Mouse (Mus musculus) heart, embryonic 14.5 days (tissue): ENCODE measurements around the gene Cox6b2. TPM values are rescaled to one million over a fixed set of nuclear protein-coding genes. Genes with fewer than 3 reads are reported as not detected.

Experiments
- ATAC-seq: fragments of 200-750 bp; cut with Nextera tagmentation; 2 replicates; pipeline ENCODE4 v1.8.0; 2017; ENCODE audit warnings: low read depth, moderate TSS enrichment; ENCODE audit not compliant: insufficient number of reproducible peaks, insufficient read depth, low FRiP score
- H3K27ac ChIP-seq, 2 experiments: fragments of 200-500 bp in 1 of 2; fragments of 300-500 bp in 1 of 2; sonication (generic) in 1 of 2; replicated peaks in 1 of 2; 2 replicates each; pipeline ENCODE4 v1.5.1; 2012 to 2014; ENCODE audit warnings: low read depth in 2 of 2, low read length in 2 of 2, control low read depth in 1 of 2, mild to moderate bottlenecking in 1 of 2, mixed read lengths in 1 of 2; ENCODE audit not compliant: control insufficient read depth in 1 of 2, insufficient read depth in 1 of 2
- H3K27me3 ChIP-seq: fragments of 300-500 bp; sonication (generic); 2 replicates; pipeline ENCODE4 v1.6.1; 2014; ENCODE audit warnings: mild to moderate bottlenecking, low read length, control low read depth; ENCODE audit not compliant: control insufficient read depth, insufficient read depth
- H3K36me3 ChIP-seq: fragments of 300-500 bp; sonication (generic); 2 replicates; pipeline ENCODE4 v1.6.1; 2014; ENCODE audit warnings: mild to moderate bottlenecking, control low read depth, low read length, mixed read lengths; ENCODE audit not compliant: control insufficient read depth, insufficient read depth
- H3K4me1 ChIP-seq, 2 experiments: fragments of 200-500 bp in 1 of 2; fragments of 300-500 bp in 1 of 2; sonication (generic) in 1 of 2; 2 replicates each; pipeline ENCODE4 v1.6.1; 2012 to 2014; ENCODE audit warnings: low read length in 2 of 2, control low read depth in 1 of 2, mixed read lengths in 1 of 2; ENCODE audit not compliant: control insufficient read depth in 2 of 2, insufficient read depth in 2 of 2
- H3K4me2 ChIP-seq: fragments of 300-500 bp; sonication (generic); 2 replicates; pipeline ENCODE4 v1.6.1; 2014; ENCODE audit warnings: mild to moderate bottlenecking, low read length
- H3K4me3 ChIP-seq, 2 experiments: fragments of 200-500 bp in 1 of 2; fragments of 300-500 bp in 1 of 2; sonication (generic) in 1 of 2; 2 replicates each; pipeline ENCODE4 v1.5.1; 2012 to 2014; ENCODE audit warnings: low read length in 2 of 2, mild to moderate bottlenecking in 2 of 2, control low read depth in 1 of 2, low read depth in 1 of 2, moderate library complexity in 1 of 2; ENCODE audit not compliant: control insufficient read depth in 1 of 2, insufficient read depth in 1 of 2
- H3K9ac ChIP-seq: fragments of 300-500 bp; sonication (generic); 2 replicates; pipeline ENCODE4 v1.6.1; 2014; ENCODE audit warnings: mild to moderate bottlenecking, low read length
- H3K9me3 ChIP-seq: fragments of 300-500 bp; sonication (generic); 2 replicates; pipeline ENCODE4 v1.6.1; 2016; ENCODE audit warnings: low read length, control low read depth; ENCODE audit not compliant: control insufficient read depth
- WGBS: fragments of 180-500 bp; shearing (Covaris S2); extraction: QIAGEN DNeasy Blood & Tissue Kit; methylation state at CpG from one replicate; pipeline ENCODE4 v1.1.7; 2014; 5-methylcytosine and 5-hydroxymethylcytosine counted together
- polyA plus RNA-seq: library from polyadenylated mRNA; unstranded; fragments of >200 nt; fragmentation: Nextera tagmentation; extraction: Ambion mirVana; gene quantifications from 2 replicates; pipeline ENCODE4 v1.2.1, GENCODE M21; 2014

The Cox6b2 gene
- polyA plus RNA-seq, 1 experiment from 2014 or later, result 30.6 TPM

- WGBS, result 42% methylated on average over 3 of the region's 3 CpGs
These were observed 28.5 kb downstream of the Cox6b2 start for GRCm38 (mm10) chr7:4724359-4724758.

GRCm38 (mm10) chr7:4723508-4723907, 29.4 kb downstream of the Cox6b2 start:
- no peaks in the 10 kb centered on the region for H3K36me3 ChIP-seq
- H3K9ac ChIP-seq, result peak overlapping the region; percentile 27; the same call in 1 of the 2 replicates
- peak overlapping the region; percentile 55 for H3K4me2 ChIP-seq
- WGBS, result 31% methylated on average over 12 of the region's 12 CpGs
- ATAC-seq, result no peak
- no peak overlapping the region for H3K27ac ChIP-seq
- no peaks in the 10 kb centered on the region for H3K9me3 ChIP-seq
- peak overlapping the region; percentile 14 to 30; a peak in 3 of 4 replicates for H3K4me3 ChIP-seq
- H3K4me1 ChIP-seq, result no peaks in the 10 kb centered on the region
- H3K27me3 ChIP-seq, result no peaks in the 10 kb centered on the region

More at GRCm38 (mm10) chr7:4724359-4724758, 28.5 kb downstream of the Cox6b2 start:
- Histone ChIP-seq H3K27ac (no peak overlapping the region), H3K9ac (no peak overlapping the region), H3K9me3 (no peaks in the 10 kb centered on the region), H3K36me3 (no peaks in the 10 kb centered on the region), H3K4me2 (no peak overlapping the region), H3K4me1 (no peaks in the 10 kb centered on the region), H3K4me3 (no peak overlapping the region), H3K27me3 (no peaks in the 10 kb centered on the region)
- ATAC-seq, result no peak

- no peak overlapping the region for H3K4me3 ChIP-seq
- WGBS, result 88% methylated on average over 3 of the region's 3 CpGs
- H3K36me3 ChIP-seq, result peaks cover 22% of the 10 kb centered on the region
- ATAC-seq, result no peak
- no peak overlapping the region for H3K27ac ChIP-seq
- H3K9me3 ChIP-seq, result no peaks in the 10 kb centered on the region
- H3K4me1 ChIP-seq, result no peaks in the 10 kb centered on the region
- H3K4me2 ChIP-seq, result no peak overlapping the region
- no peak overlapping the region for H3K9ac ChIP-seq
- H3K27me3 ChIP-seq, result no peaks in the 10 kb centered on the region
These were observed 33.6 kb downstream of the Cox6b2 start for GRCm38 (mm10) chr7:4719276-4719675.

- Histone ChIP-seq H3K36me3 (peaks cover 45% of the 10 kb centered on the region), H3K4me2 (no peak overlapping the region), H3K4me3 (no peak overlapping the region), H3K27ac (no peak overlapping the region), H3K9me3 (no peaks in the 10 kb centered on the region), H3K4me1 (no peaks in the 10 kb centered on the region), H3K9ac (no peak overlapping the region), H3K27me3 (no peaks in the 10 kb centered on the region)
- WGBS, result 67% methylated on average over 6 of the region's 6 CpGs
- no peak for ATAC-seq
These were observed 35.9 kb downstream of the Cox6b2 start for GRCm38 (mm10) chr7:4716955-4717354.

GRCm38 (mm10) chr7:4712594-4712993, 40.3 kb downstream of the Cox6b2 start:
- H3K27me3 ChIP-seq, result no peaks in the 10 kb centered on the region
- no peak overlapping the region for H3K4me3 ChIP-seq
- H3K4me2 ChIP-seq, result no peak overlapping the region
- WGBS, result 79% methylated on average over 3 of the region's 3 CpGs
- H3K9ac ChIP-seq, result no peak overlapping the region
- ATAC-seq, result no peak
- peaks cover 86% of the 10 kb centered on the region for H3K36me3 ChIP-seq
- H3K4me1 ChIP-seq, result no peaks in the 10 kb centered on the region
- H3K27ac ChIP-seq, result no peak overlapping the region
- H3K9me3 ChIP-seq, result no peaks in the 10 kb centered on the region

- Histone ChIP-seq H3K4me1 (no peaks in the 10 kb centered on the region), H3K27me3 (no peaks in the 10 kb centered on the region), H3K4me2 (no peak overlapping the region), H3K9ac (no peak overlapping the region), H3K36me3 (peaks cover 75% of the 10 kb centered on the region), H3K4me3 (no peak overlapping the region), H3K27ac (no peak overlapping the region), H3K9me3 (no peaks in the 10 kb centered on the region)
- WGBS, result 48% methylated on average over 18 of the region's 18 CpGs
- ATAC-seq, result 0 out of 2 replicates have a peak, but pooled peaks have one; percentile 13
These were observed 47.8 kb downstream of the Cox6b2 start for GRCm38 (mm10) chr7:4705098-4705497.

GRCm38 (mm10) chr7:4703195-4703594, 49.7 kb downstream of the Cox6b2 start:
- H3K36me3 ChIP-seq, result peaks cover 77% of the 10 kb centered on the region
- no peak overlapping the region for H3K4me2 ChIP-seq
- no peaks in the 10 kb centered on the region for H3K27me3 ChIP-seq
- H3K27ac ChIP-seq, result no peak overlapping the region
- no peak for ATAC-seq
- 91% methylated on average over 7 of the region's 7 CpGs for WGBS
- H3K9me3 ChIP-seq, result no peaks in the 10 kb centered on the region
- H3K9ac ChIP-seq, result no peak overlapping the region
- no peak overlapping the region for H3K4me3 ChIP-seq
- no peaks in the 10 kb centered on the region for H3K4me1 ChIP-seq

GRCm38 (mm10) chr7:4702334-4702733, 50.6 kb downstream of the Cox6b2 start:
- Histone ChIP-seq H3K9me3 (no peaks in the 10 kb centered on the region), H3K4me2 (no peak overlapping the region), H3K4me1 (no peaks in the 10 kb centered on the region), H3K27me3 (no peaks in the 10 kb centered on the region), H3K4me3 (no peak overlapping the region), H3K36me3 (peaks cover 74% of the 10 kb centered on the region), H3K27ac (no peak overlapping the region), H3K9ac (no peak overlapping the region)
- no peak for ATAC-seq
- 75% methylated on average over 8 of the region's 8 CpGs for WGBS
